Mouse (Mus musculus) forebrain, embryonic 16.5 days (tissue): ENCODE measurements around the gene Pimreg. TPM values are rescaled to one million over a fixed set of nuclear protein-coding genes. Genes with fewer than 3 reads are reported as not detected.

Source experiments
- ATAC-seq: fragments of 200-750 bp; cut with Nextera tagmentation; 2 replicates; pipeline ENCODE4 v1.8.0; 2017; ENCODE audit warnings: mild to moderate bottlenecking, moderate library complexity
- H3K27ac ChIP-seq: fragments of 300-500 bp; sonication (generic); 2 replicates; pipeline ENCODE4 v1.5.1; 2014; ENCODE audit warnings: low read length, control low read depth
- H3K27me3 ChIP-seq: fragments of 300-500 bp; sonication (generic); replicated peaks from 2 replicates; pipeline ENCODE4 v1.6.1; 2014; ENCODE audit warnings: low read length; ENCODE audit not compliant: control insufficient read depth, insufficient read depth
- H3K36me3 ChIP-seq: fragments of 300-500 bp; sonication (generic); 2 replicates; pipeline ENCODE4 v1.6.1; 2014; ENCODE audit not compliant: control insufficient read depth, insufficient read depth
- H3K4me1 ChIP-seq: fragments of 300-500 bp; sonication (generic); replicated peaks from 2 replicates; pipeline ENCODE4 v1.6.1; 2014; ENCODE audit warnings: low read length; ENCODE audit not compliant: control insufficient read depth, insufficient read depth
- H3K4me2 ChIP-seq: fragments of 300-500 bp; sonication (generic); 2 replicates; pipeline ENCODE4 v1.6.1; 2014; ENCODE audit warnings: mild to moderate bottlenecking, low read length, control low read depth
- H3K4me3 ChIP-seq: fragments of 300-500 bp; sonication (generic); replicated peaks from 2 replicates; pipeline ENCODE4 v1.5.1; 2014; ENCODE audit warnings: mild to moderate bottlenecking, low read length, control low read depth
- H3K9ac ChIP-seq: fragments of 300-500 bp; sonication (generic); replicated peaks from 2 replicates; pipeline ENCODE4 v1.6.1; 2014; ENCODE audit warnings: low read depth, low read length, control low read depth
- H3K9me3 ChIP-seq: fragments of 300-500 bp; sonication (generic); 2 replicates; pipeline ENCODE4 v1.6.1; 2016; ENCODE audit warnings: low read length; ENCODE audit not compliant: control insufficient read depth
- WGBS: fragments of 180-500 bp; shearing (Covaris S2); extraction: QIAGEN DNeasy Blood & Tissue Kit; methylation state at CpG from one replicate; pipeline ENCODE4 v1.1.7; 2014; 5-methylcytosine and 5-hydroxymethylcytosine counted together
- polyA plus RNA-seq: library from polyadenylated mRNA; unstranded; fragments of >200 nt; fragmentation: Nextera tagmentation; extraction: Ambion mirVana; gene quantifications from 2 replicates; pipeline ENCODE4 v1.2.1, GENCODE M21; 2015

The Pimreg gene
- polyA plus RNA-seq, 1 experiment from 2014 or later = 64.1 TPM

- no peak overlapping the region for H3K9ac ChIP-seq
- H3K27me3 ChIP-seq = no peaks in the 10 kb centered on the region
- no peak overlapping the region for H3K27ac ChIP-seq
- H3K9me3 ChIP-seq = no peaks in the 10 kb centered on the region
- H3K4me1 ChIP-seq = peaks cover 14% of the 10 kb centered on the region
- WGBS = 33% methylated on average over 5 of the region's 5 CpGs
- no peak for ATAC-seq
- H3K4me2 ChIP-seq = no peak overlapping the region
- H3K36me3 ChIP-seq = no peaks in the 10 kb centered on the region
- no peak overlapping the region for H3K4me3 ChIP-seq
These were observed 16.0 kb upstream of the Pimreg start for GRCm38 (mm10) chr11:72025843-72026242.

- no peaks in the 10 kb centered on the region for H3K9me3 ChIP-seq
- H3K4me1 ChIP-seq = peaks cover 14% of the 10 kb centered on the region
- WGBS = 88% methylated on average over 9 of the region's 9 CpGs
- H3K27me3 ChIP-seq = no peaks in the 10 kb centered on the region
- H3K36me3 ChIP-seq = no peaks in the 10 kb centered on the region
- H3K4me3 ChIP-seq = no peak overlapping the region
- H3K4me2 ChIP-seq = no peak overlapping the region
- H3K9ac ChIP-seq = no peak overlapping the region
- ATAC-seq = no peak
- H3K27ac ChIP-seq = no peak overlapping the region
These were observed 15.3 kb upstream of the Pimreg start for GRCm38 (mm10) chr11:72026516-72026915.

- no peaks in the 10 kb centered on the region for H3K27me3 ChIP-seq
- no peak overlapping the region for H3K4me3 ChIP-seq
- WGBS = 89% methylated on average over 9 of the region's 9 CpGs
- no peak for ATAC-seq
- H3K9me3 ChIP-seq = no peaks in the 10 kb centered on the region
- no peaks in the 10 kb centered on the region for H3K36me3 ChIP-seq
- no peak overlapping the region for H3K27ac ChIP-seq
- no peak overlapping the region for H3K4me2 ChIP-seq
- peaks cover 14% of the 10 kb centered on the region for H3K4me1 ChIP-seq
- H3K9ac ChIP-seq = no peak overlapping the region
These were observed 14.0 kb upstream of the Pimreg start for GRCm38 (mm10) chr11:72027836-72028235.

- H3K27ac ChIP-seq = no peak overlapping the region
- no peaks in the 10 kb centered on the region for H3K36me3 ChIP-seq
- H3K4me1 ChIP-seq = peaks cover 8% of the 10 kb centered on the region; the same call in 1 of the 2 replicates
- no peak overlapping the region for H3K4me3 ChIP-seq
- H3K9ac ChIP-seq = no peak overlapping the region
- ATAC-seq = peak; percentile 54
- no peaks in the 10 kb centered on the region for H3K27me3 ChIP-seq
- 23% methylated on average over 23 of the region's 23 CpGs for WGBS
- no peak overlapping the region for H3K4me2 ChIP-seq
- no peaks in the 10 kb centered on the region for H3K9me3 ChIP-seq
These were observed 12.7 kb upstream of the Pimreg start for GRCm38 (mm10) chr11:72029143-72029542.

DNA sequence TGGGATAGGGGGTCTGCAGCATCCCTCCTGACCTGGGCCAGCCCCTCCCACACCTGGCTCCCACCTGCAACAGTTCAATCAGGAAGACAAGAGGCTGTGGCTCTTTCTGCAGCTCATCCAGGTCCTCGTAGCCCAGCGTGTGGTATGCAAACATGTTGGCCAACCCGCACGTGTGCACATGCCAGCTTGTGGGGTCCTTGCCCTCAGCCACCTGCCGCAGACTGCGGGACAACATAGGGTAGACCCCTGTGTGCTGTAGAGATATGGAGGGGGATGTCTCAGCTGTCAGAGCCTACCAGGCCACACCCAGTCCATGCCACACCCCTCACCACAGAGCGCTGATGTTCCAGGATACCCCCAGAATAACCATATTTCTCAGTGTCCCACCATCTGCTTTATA is 10.5 kb upstream of the Pimreg start:
- Histone ChIP-seq H3K4me3 (no peak overlapping the region), H3K27ac (no peak overlapping the region), H3K9ac (no peak overlapping the region), H3K36me3 (no peaks in the 10 kb centered on the region), H3K9me3 (no peaks in the 10 kb centered on the region), H3K4me2 (no peak overlapping the region), H3K27me3 (no peaks in the 10 kb centered on the region), H3K4me1 (peaks cover 8% of the 10 kb centered on the region; the same call in 1 of the 2 replicates)
- ATAC-seq = no peak
- 92% methylated on average over 7 of the region's 7 CpGs for WGBS

DNA sequence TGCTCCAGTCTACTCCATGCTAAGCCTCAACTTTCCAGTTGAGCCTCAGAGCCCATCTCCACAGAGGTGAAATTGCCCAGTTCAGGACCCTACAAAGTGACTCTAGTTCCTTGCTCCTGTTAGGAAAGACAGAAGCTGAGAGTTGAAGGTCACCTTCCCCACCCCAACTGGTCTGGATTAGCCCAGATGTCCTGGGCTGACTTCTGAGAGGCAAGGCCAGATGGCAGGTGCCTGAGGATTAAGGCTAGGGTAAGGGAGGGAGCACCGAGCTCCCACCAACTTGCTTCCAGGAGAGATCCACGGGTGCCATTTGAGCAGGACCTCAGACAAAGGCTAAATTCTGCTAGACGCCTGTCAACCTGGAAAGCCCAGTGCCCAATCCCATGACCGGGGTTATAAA is 9.7 kb upstream of the Pimreg start:
- WGBS = 76% methylated on average over 4 of the region's 4 CpGs
- H3K27ac ChIP-seq = no peak overlapping the region
- no peaks in the 10 kb centered on the region for H3K27me3 ChIP-seq
- H3K4me3 ChIP-seq = no peak overlapping the region
- H3K36me3 ChIP-seq = no peaks in the 10 kb centered on the region
- no peak overlapping the region for H3K9ac ChIP-seq
- no peak overlapping the region for H3K4me2 ChIP-seq
- H3K9me3 ChIP-seq = no peaks in the 10 kb centered on the region
- peaks cover 8% of the 10 kb centered on the region; the same call in 1 of the 2 replicates for H3K4me1 ChIP-seq
- ATAC-seq = no peak

DNA sequence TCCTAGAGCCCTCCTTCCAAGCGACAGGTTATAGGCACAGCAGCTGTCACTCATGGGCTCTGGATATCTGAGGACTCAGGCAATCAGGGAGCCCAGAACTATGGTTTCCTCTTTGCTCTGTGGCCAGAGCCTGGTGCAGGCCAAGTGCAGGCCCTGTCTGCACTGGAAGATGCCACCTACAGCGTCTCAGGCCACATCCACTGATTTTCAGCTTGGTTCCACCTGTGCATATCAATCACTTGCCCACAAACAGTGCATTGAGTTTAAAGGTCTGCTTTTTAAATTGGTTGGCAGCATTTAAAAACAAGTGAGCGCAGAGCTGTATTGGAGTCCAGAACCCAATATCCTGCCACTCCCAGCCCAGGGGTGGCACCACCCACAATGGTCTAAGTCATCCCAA is 9.2 kb upstream of the Pimreg start:
- H3K9me3 ChIP-seq = no peaks in the 10 kb centered on the region
- no peak overlapping the region for H3K27ac ChIP-seq
- no peak overlapping the region for H3K4me2 ChIP-seq
- no peak overlapping the region for H3K9ac ChIP-seq
- no peak for ATAC-seq
- H3K4me1 ChIP-seq = peaks cover 8% of the 10 kb centered on the region; the same call in 1 of the 2 replicates
- H3K27me3 ChIP-seq = no peaks in the 10 kb centered on the region
- no peak overlapping the region for H3K4me3 ChIP-seq
- WGBS = 97% methylated on average over 3 of the region's 3 CpGs
- H3K36me3 ChIP-seq = no peaks in the 10 kb centered on the region

GRCm38 (mm10) chr11:72037409-72037808 is 4.4 kb upstream of the Pimreg start, which contains the start of gene Aipl1:
Gene Aipl1, minus strand, starts transcription at chr11:72037509.
- Histone ChIP-seq H3K27me3 (no peaks in the 10 kb centered on the region), H3K36me3 (no peaks in the 10 kb centered on the region), H3K4me2 (no peak within 1 kb of the TSS), H3K4me3 (no peak within 1 kb of the TSS), H3K4me1 (peaks cover 16% of the 10 kb centered on the region), H3K27ac (no peak within 1 kb of the TSS), H3K9me3 (no peaks in the 10 kb centered on the region), H3K9ac (no peak within 1 kb of the TSS)
- ATAC-seq = no peak
- 73% methylated on average over 4 of the region's 4 CpGs for whole genome bisulfite sequencing

DNA sequence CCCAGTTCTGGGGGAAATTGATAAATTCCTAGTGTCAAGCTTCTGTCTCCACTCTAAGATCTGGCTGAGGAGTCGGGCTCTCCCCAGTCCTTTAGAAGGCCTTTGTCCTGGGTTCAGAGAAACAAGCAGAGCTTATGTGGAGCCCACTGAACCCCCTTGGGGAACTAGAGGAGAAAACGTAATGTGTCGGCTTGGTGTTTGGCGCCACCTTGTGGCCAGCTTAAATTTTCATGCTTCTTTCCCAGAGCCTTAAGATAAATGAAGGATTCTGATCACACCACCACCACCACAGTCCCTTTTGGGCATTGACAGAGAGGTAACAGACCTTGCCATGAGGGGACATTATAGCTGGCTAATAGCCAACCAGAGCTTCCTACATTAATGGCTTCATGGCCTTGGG is 3.8 kb upstream of the Pimreg start:
- Histone ChIP-seq H3K27me3 (no peaks in the 10 kb centered on the region), H3K4me1 (peaks cover 22% of the 10 kb centered on the region), H3K4me2 (no peak overlapping the region), H3K27ac (no peak overlapping the region), H3K4me3 (no peak overlapping the region), H3K9me3 (no peaks in the 10 kb centered on the region), H3K9ac (no peak overlapping the region), H3K36me3 (no peaks in the 10 kb centered on the region)
- WGBS = 0% methylated on average over 4 of the region's 4 CpGs
- ATAC-seq = no peak
